Mouse (Mus musculus) intestine, embryonic 14.5 days (tissue): Measurements from ENCODE around the gene Npy. TPM values are rescaled to one million over a fixed set of nuclear protein-coding genes. Genes with fewer than 3 reads are reported as not detected.

Source experiments
- ATAC-seq: fragments of 200-750 bp; cut with Nextera tagmentation; replicated peaks from 2 replicates; pipeline ENCODE4 v1.8.0; 2017; ENCODE audit warnings: low read depth, moderate number of reproducible peaks, moderate TSS enrichment, moderate library complexity; ENCODE audit not compliant: low FRiP score, low TSS enrichment
- DNase-seq: peaks from one replicate; pipeline ENCODE4 v3.0.0-alpha.2; 2018; ENCODE audit warnings: low spot score
- H3K27ac ChIP-seq: fragments of 300-500 bp; sonication (generic); 2 replicates; pipeline ENCODE4 v1.5.1; 2014; ENCODE audit warnings: low read depth, mild to moderate bottlenecking, control low read depth
- H3K27me3 ChIP-seq: fragments of 300-500 bp; sonication (generic); replicated peaks from 2 replicates; pipeline ENCODE4 v1.6.1; 2014; ENCODE audit warnings: low read length, control low read depth; ENCODE audit not compliant: control insufficient read depth, insufficient read depth
- H3K36me3 ChIP-seq: fragments of 300-500 bp; sonication (generic); 2 replicates; pipeline ENCODE4 v1.6.1; 2014; ENCODE audit warnings: low read length, control low read depth; ENCODE audit not compliant: control insufficient read depth, insufficient read depth
- H3K4me1 ChIP-seq: fragments of 300-500 bp; sonication (generic); replicated peaks from 2 replicates; pipeline ENCODE4 v1.6.1; 2014; ENCODE audit warnings: low read length, control low read depth, mixed read lengths; ENCODE audit not compliant: control insufficient read depth, insufficient read depth
- H3K4me2 ChIP-seq: fragments of 300-500 bp; sonication (generic); 2 replicates; pipeline ENCODE4 v1.6.1; 2014; ENCODE audit warnings: low read length
- H3K4me3 ChIP-seq: fragments of 300-500 bp; sonication (generic); 2 replicates; pipeline ENCODE4 v1.5.1; 2014; ENCODE audit warnings: low read depth, low read length, control low read depth, mixed read lengths
- H3K9ac ChIP-seq: fragments of 300-500 bp; sonication (generic); 2 replicates; pipeline ENCODE4 v1.6.1; 2014; ENCODE audit warnings: mild to moderate bottlenecking, low read length
- H3K9me3 ChIP-seq: fragments of 300-500 bp; sonication (generic); 2 replicates; pipeline ENCODE4 v1.6.1; 2016; ENCODE audit warnings: low read length, control low read depth; ENCODE audit not compliant: control insufficient read depth
- WGBS: fragments of 180-500 bp; shearing (Covaris S2); extraction: QIAGEN DNeasy Blood & Tissue Kit; methylation state at CpG from one replicate; pipeline ENCODE4 v1.1.7; 2014; 5-methylcytosine and 5-hydroxymethylcytosine counted together
- polyA plus RNA-seq: library from polyadenylated mRNA; unstranded; fragments of >200 nt; fragmentation: Nextera tagmentation; extraction: Ambion mirVana; gene quantifications from 2 replicates; pipeline ENCODE4 v1.2.1, GENCODE M21; 2014

Gene Npy
- polyA plus RNA-seq = 1.5 and 4.9 TPM in 2 replicates

DNA sequence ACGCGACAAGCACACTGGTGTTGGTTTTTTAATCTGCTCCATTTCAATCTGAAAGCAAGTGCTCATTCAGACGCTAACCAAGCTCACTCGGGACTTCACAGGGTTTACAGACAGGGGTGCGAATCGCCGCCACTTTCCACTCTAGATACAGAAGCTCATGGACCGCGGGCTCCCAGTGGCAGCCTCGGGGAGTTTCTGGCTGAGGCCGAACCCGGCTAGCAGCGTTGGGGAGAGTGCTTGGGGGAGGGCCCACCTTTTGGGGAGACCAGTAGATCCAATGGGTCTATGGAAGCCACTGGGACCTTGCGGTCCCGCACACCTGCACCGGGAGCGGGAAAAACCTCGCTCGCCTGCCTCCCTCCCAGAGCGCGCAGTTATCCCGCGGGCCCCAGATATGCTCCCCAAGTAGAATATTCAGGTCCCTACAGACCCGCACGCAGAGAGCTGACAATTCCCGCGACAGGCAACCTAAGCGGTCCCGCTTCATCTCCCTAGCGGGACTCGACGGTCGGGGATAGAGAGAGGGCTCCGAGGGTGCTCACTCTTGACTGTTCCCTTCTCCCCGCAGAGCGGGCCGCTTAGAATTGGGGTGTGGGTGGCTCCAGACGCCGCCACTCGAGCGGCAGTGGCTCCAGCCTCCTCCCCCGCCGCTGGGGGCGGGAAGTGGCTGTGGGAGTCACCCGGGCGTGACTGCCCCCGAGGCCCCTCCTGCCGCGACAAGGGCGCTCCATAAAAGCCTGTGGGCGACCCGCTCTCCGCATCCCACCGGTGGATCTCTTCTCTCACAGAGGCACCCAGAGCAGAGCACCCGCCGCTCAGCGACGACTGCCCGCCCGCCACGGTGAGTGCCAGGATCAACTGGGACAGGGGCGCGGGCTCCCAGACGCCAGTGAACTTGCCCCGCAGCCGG lies at the start of gene Npy:
TSS of gene Npy (plus strand) at position 750 of the 910 bp plus-strand sequence.
- H3K4me3 ChIP-seq = peak within 1 kb of the TSS; percentile 36
- H3K9me3 ChIP-seq = no peaks in the 10 kb centered on the region
- H3K4me1 ChIP-seq = peaks cover 8% of the 10 kb centered on the region; the same call in 1 of the 2 replicates
- H3K27me3 ChIP-seq = peaks cover 75% of the 10 kb centered on the region
- no peak within 1 kb of the TSS for H3K27ac ChIP-seq
- WGBS = under 1% methylated on average over 64 of the region's 66 CpGs
- H3K4me2 ChIP-seq = peak within 1 kb of the TSS; percentile 65
- H3K36me3 ChIP-seq = no peaks in the 10 kb centered on the region
- ATAC-seq = 0 out of 2 replicates have a peak, but pooled peaks have one; percentile 23
- peak; percentile 72 for DNase-seq
- H3K9ac ChIP-seq = 0 out of 2 replicates have a peak within 1 kb of the TSS, but pooled peaks have one; percentile 20

DNA sequence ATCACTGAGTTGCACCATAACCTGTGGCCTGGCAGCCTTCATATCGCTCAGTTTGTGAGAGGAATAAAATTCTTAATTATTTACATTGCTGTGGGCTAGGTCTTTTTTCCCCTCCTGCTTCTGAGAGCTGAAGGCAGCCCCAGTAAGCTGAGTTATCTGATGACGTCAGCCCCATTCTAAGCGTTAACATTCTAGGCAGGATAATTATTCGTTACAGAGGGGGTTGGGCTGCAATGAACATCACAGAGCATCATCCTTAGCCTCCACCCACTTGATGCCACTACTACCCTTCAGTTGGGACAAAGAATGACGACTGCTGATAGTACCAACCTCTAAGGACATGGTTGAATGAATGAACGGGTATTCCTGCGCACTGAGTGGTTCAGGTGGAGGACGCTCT lies 47.5 kb upstream of the Npy start:
- no peaks in the 10 kb centered on the region for H3K4me1 ChIP-seq
- no peaks in the 10 kb centered on the region for H3K27me3 ChIP-seq
- H3K9ac ChIP-seq = no peak overlapping the region
- H3K9me3 ChIP-seq = no peaks in the 10 kb centered on the region
- H3K36me3 ChIP-seq = no peaks in the 10 kb centered on the region
- 53% methylated on average over 8 of the region's 8 CpGs for WGBS
- no peak overlapping the region for H3K27ac ChIP-seq
- ATAC-seq = no peak
- no peak for DNase-seq
- H3K4me2 ChIP-seq = no peak overlapping the region
- no peak overlapping the region for H3K4me3 ChIP-seq

DNA sequence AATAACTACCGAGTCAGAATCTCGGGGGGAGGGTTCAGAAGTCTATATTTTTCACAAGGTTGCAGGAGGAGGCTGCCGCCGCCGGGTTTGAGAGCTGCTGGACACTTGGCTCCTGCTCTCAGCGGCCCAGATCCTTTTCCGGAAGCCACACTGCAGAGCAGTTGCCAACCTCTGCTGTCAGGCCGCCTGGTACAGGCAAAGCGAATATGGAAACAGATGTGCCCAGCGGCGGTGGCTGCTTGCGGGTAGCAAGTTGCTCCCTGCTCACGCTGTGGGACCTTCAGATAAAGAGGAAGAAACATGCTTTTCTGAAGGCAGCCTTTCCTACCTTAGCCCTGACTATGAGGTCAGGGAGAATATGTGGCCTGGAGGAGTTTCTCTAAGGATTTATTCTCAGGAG lies 44.4 kb upstream of the Npy start:
- no peak overlapping the region for H3K27ac ChIP-seq
- no peaks in the 10 kb centered on the region for H3K4me1 ChIP-seq
- no peak overlapping the region for H3K4me2 ChIP-seq
- no peak for ATAC-seq
- DNase-seq = no peak
- no peak overlapping the region for H3K9ac ChIP-seq
- no peaks in the 10 kb centered on the region for H3K9me3 ChIP-seq
- no peak overlapping the region for H3K4me3 ChIP-seq
- no peaks in the 10 kb centered on the region for H3K27me3 ChIP-seq
- WGBS = 54% methylated on average over 13 of the region's 13 CpGs
- H3K36me3 ChIP-seq = no peaks in the 10 kb centered on the region

DNA sequence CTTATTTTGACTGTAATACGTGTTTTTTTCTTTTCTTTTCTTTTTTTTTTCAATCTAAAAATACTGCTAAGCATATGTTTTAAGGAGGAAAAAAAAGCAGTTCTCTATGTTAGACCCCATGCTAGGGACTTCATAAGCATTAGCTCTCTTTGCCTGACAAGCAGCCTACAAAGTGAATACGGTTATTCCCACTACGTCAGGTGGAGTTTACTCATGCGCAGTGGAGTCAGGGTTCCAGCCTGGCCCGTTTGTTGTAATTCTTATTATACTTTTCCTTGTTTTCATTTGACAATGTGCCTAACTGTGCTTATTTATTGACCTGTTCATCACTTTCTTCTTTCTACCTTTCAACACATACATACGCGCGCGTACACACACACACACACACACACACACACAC lies 43.8 kb upstream of the Npy start:
- ATAC-seq = no peak
- no peak overlapping the region for H3K27ac ChIP-seq
- H3K4me1 ChIP-seq = no peaks in the 10 kb centered on the region
- WGBS = 83% methylated on average over 9 of the region's 9 CpGs
- H3K27me3 ChIP-seq = no peaks in the 10 kb centered on the region
- H3K36me3 ChIP-seq = no peaks in the 10 kb centered on the region
- H3K9ac ChIP-seq = no peak overlapping the region
- DNase-seq = no peak
- H3K9me3 ChIP-seq = no peaks in the 10 kb centered on the region
- no peak overlapping the region for H3K4me2 ChIP-seq
- H3K4me3 ChIP-seq = no peak overlapping the region

DNA sequence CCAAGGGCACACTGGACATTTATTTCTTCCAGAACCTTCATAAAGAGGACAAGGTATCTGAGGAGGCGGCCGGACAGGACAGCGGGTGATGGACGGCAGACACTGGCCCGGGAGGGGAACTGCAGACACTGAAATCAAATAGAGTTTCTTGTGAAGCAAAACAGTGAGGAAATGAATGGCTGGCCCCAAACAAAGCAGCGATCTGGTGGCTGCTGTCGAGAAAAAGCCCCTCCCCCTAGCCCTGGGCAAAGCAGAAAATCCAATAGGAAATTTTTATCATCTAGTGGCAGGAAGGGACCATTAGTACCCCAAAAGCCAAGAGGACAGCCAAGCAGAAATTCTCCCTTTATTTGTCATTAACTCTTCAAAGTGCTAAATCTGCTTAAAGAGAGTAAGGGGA lies 42.9 kb upstream of the Npy start:
- Histone ChIP-seq H3K36me3 (no peaks in the 10 kb centered on the region), H3K4me2 (0 out of 2 replicates have a peak overlapping the region, but pooled peaks have one; percentile 7), H3K9me3 (no peaks in the 10 kb centered on the region), H3K27me3 (no peaks in the 10 kb centered on the region), H3K4me3 (no peak overlapping the region), H3K27ac (no peak overlapping the region), H3K4me1 (no peaks in the 10 kb centered on the region), H3K9ac (no peak overlapping the region)
- no peak for ATAC-seq
- no peak for DNase-seq
- 26% methylated on average over 7 of the region's 7 CpGs for WGBS

DNA sequence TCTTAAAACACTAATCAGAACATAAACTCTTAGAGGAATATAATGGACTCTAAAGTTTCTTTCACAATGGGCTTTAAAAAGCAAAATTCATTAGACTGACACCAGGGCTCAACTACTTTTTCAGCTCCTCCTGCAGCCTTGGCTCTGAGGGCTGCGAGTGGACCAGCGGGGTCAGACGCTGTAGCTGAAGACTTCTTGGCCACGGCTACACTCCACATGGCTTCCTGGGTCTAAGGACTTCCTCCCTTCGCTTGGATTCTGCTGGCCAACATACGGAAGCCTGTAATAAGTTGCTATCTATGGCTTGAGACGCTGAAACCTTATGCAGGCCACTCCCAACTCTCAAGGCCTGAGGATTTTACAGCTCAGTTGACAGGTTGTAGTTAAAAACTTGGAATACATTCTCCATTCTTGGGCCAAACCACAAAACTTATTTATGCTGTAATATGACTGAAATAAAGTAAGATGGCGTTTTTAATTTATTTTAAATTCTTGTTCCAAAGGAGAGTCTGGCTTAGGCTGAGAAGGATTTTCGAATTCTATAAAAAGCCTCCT lies 41.6 kb upstream of the Npy start:
- no peak overlapping the region for H3K4me2 ChIP-seq
- no peaks in the 10 kb centered on the region for H3K27me3 ChIP-seq
- 75% methylated on average over 9 of the region's 9 CpGs for WGBS
- no peak overlapping the region for H3K9ac ChIP-seq
- H3K9me3 ChIP-seq = no peaks in the 10 kb centered on the region
- no peaks in the 10 kb centered on the region for H3K36me3 ChIP-seq
- H3K27ac ChIP-seq = no peak overlapping the region
- ATAC-seq = no peak
- H3K4me1 ChIP-seq = no peaks in the 10 kb centered on the region
- no peak overlapping the region for H3K4me3 ChIP-seq
- DNase-seq = no peak

DNA sequence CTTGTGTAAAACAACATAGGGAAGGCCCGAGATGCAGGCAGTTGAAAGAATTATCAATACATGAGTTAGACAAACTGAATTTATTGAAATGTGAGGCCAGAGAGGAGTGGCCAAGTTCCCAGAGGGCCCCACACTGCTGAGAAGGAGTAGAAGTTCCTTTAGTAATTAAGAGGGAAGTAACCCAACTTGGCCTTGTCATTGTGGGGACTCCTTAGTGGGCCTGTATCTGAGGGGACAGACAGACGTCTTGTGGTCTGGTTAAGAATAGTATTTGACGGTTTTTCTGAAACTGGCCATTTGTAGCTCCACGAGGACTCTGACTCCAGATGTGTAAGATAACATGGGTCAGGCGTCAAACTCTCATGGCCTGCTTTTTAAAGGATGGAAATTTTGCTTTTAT lies 40.7 kb upstream of the Npy start:
- 85% methylated on average over 5 of the region's 5 CpGs for WGBS
- no peak for ATAC-seq

DNA sequence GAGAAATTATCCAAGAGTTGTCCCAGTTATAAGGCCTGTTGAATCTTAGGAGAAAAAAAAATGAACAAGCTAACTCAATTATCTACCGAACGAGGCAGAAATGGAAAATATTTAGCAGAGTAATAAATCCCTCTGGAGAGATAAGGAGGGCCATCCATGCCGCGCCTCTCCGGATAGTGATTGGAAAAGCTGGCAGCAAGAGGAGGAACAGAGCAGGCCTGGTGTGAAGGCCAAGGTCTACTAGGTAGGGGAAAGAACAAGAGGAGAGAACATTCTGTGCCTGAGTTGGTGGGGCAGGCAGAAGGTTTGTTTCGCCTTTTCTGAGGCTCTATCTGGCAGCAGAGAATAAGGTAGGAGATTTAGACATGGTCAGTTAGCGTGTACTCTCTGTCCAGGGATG lies 39.8 kb upstream of the Npy start:
- H3K27ac ChIP-seq = no peak overlapping the region
- H3K9ac ChIP-seq = no peak overlapping the region
- no peaks in the 10 kb centered on the region for H3K27me3 ChIP-seq
- ATAC-seq = no peak
- no peaks in the 10 kb centered on the region for H3K4me1 ChIP-seq
- no peaks in the 10 kb centered on the region for H3K9me3 ChIP-seq
- DNase-seq = no peak
- no peak overlapping the region for H3K4me2 ChIP-seq
- no peak overlapping the region for H3K4me3 ChIP-seq
- 59% methylated on average over 7 of the region's 7 CpGs for WGBS
- no peaks in the 10 kb centered on the region for H3K36me3 ChIP-seq

More for the DNA sequence above, 40.7 kb upstream of the Npy start:
- Histone ChIP-seq H3K4me3 (no peak overlapping the region), H3K9me3 (no peaks in the 10 kb centered on the region), H3K9ac (no peak overlapping the region), H3K4me1 (no peaks in the 10 kb centered on the region), H3K27me3 (no peaks in the 10 kb centered on the region), H3K36me3 (no peaks in the 10 kb centered on the region), H3K27ac (no peak overlapping the region), H3K4me2 (no peak overlapping the region)
- no peak for DNase-seq
